Mouse (Mus musculus): ENCODE measurements around the gene Ltbp1.

DNA sequence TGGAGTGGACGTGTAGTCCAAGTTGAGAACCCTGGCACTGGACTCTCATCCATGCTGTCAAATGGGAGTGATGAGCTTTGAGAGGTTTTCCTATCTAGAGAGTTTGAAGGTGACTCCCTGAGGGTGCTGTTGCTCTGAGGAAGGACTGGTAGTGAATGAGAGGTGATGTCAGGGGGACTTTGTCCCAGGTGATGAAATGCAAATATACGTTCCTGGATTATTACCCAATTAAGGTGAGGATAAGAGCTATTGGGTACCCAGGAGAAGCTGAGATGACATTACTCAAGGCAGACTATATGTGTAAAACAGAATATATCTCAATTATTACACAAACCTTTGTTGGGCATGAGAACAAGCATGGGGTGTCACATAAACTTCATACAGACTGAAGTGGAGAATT is 193.4 kb downstream of the Ltbp1 start:
- TF ChIP-seq MAFK (IDR thresholded peaks at IDR 0.05; ENCODE audit: borderline replicate concordance, low read depth, low read length) (no peak), HCFC1 (IDR thresholded peaks at IDR 0.05; ENCODE audit: low read depth, low read length) (no peak), CTCF (IDR thresholded peaks at IDR 0.05 in 2 of 3, conservative IDR thresholded peaks at IDR 0.05 in 1 of 3; ENCODE audit: control insufficient read depth in 1 of 3, insufficient read depth in 1 of 3, low read depth in 2 of 3, low read length in 3 of 3, poor library complexity in 1 of 3, severe bottlenecking in 1 of 3) (no peak), EP300 (IDR thresholded peaks at IDR 0.05; ENCODE audit: low read depth in 1 of 2, low read length in 2 of 2) (no peak), CHD1 (IDR thresholded peaks at IDR 0.05; ENCODE audit: low read depth, low read length) (no peak), SMC3 (IDR thresholded peaks at IDR 0.05; ENCODE audit: low read depth, low read length) (no peak), POLR2A (IDR thresholded peaks at IDR 0.05; ENCODE audit: control insufficient read depth in 1 of 2, insufficient read depth in 1 of 2, low read depth in 1 of 2, low read length in 2 of 2, poor library complexity in 1 of 2) (no peak), SIN3A (IDR thresholded peaks at IDR 0.05; ENCODE audit: low read length) (no peak)

Data from MEL (cell line).